Mouse (Mus musculus): ENCODE results near the gene Tshr.

Tshr gene

DNA sequence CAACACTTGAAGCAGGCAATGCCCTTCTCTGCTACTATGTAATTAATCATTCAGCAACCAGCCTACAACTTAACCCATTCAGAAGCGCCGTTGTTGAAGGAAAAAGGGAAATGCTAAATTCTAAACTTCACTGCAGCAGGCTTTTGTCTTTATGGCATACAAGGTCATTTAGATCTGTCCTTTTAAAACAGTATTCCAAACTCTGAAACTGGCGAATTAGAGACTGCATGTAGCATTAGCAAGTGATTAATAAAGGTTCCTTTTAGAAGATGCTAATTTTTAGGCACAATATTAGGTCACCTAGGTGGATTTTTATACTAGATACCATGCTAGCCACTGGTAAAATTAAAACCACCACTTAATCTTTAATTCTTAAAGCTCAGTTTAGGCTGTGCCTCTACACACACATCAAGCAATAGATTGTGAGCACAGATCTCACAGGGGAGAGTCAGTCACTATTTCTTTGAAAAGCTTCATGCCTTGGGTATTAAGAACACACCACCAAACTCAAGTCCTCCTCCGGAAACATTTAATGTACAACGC, 203.2 kb downstream of the Tshr start:
- 10% methylated on average over 5 of the region's 5 CpGs for WGBS

DNA sequence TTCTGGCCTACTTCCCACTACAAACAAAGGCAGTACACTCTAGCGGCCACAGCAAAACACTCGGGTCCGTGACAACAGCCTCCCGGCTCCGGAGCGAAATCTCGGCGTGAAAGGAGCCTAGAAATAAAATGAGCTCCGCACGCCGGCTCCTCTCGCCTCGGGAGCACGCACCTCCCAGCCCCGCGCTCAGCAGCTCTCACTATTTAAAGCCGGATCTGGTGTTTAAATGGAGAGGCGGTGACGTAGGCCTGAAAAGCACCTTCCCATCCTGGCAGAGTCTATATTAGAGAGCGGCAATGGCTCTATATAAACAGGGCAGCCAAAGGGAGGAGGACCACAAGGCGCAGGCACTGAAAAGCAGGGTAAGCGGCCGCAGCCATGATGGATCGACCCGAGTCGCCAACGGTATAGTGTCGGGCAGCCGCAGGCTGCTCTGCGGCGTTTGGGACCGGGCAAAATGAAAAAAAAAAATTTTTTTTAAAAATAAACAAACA, 203.9 kb downstream of the Tshr start:
- WGBS = under 1% methylated on average over 32 of the region's 32 CpGs

DNA sequence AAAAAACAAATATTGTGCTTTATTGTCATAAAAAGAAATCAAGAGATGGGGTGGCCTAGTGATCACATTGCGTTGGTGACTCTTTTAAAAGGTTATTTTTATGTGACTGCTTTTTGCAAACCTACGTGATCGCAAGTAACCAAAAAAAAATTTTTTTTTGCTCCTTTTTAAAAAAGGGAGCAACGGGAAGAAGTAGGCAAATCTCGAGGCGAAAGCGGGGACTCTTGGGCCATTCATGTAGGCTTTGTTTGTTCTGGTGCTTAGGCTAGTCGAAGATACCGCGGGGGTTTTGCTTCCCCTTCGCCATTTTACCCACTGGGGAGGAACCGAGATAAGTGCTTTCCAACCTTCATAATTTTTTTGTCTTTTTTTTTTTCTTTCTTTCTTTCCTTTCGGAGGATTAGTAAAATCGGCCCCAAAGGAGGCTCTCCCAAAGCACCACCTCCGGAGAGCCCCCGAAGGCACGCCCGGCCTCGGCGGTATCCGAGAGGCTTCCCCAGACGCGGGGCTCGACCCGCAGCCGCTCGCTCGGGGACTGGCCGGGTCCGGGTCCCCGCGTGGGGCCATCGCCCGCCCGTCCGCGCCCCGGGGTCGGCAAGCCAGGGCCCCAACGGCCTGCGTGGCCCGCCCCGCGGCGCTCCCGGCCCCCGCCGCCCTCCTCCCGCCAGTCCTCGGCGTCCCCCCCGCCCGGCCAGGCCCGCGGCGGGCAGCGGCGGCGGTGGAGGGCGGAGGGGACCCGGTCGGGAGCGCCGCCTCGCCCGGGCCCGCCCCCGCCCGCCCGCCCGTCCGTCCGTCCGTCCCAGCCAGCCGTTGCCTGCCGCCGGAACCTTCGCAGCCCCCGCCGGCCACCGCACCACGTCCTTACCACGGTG, 204.5 kb downstream of the Tshr start:
- WGBS = under 1% methylated on average over 77 of the region's 83 CpGs

DNA sequence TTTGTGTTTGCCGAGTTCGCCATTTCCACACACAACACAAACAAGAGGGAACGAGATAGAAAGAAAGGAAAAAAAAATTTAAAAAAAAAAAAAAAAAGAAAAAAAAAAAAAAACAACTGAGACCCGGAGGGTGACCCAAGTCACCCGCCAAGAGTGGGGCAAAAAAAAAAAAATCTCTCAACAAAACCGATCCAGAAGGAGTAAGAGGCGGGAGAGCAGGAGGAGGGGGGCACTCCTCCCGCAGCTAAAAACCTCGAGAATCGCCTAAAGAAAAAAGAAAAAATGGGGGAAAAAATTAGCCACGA, 205.1 kb downstream of the Tshr start:
- WGBS = 1% methylated on average over 11 of the region's 11 CpGs

DNA sequence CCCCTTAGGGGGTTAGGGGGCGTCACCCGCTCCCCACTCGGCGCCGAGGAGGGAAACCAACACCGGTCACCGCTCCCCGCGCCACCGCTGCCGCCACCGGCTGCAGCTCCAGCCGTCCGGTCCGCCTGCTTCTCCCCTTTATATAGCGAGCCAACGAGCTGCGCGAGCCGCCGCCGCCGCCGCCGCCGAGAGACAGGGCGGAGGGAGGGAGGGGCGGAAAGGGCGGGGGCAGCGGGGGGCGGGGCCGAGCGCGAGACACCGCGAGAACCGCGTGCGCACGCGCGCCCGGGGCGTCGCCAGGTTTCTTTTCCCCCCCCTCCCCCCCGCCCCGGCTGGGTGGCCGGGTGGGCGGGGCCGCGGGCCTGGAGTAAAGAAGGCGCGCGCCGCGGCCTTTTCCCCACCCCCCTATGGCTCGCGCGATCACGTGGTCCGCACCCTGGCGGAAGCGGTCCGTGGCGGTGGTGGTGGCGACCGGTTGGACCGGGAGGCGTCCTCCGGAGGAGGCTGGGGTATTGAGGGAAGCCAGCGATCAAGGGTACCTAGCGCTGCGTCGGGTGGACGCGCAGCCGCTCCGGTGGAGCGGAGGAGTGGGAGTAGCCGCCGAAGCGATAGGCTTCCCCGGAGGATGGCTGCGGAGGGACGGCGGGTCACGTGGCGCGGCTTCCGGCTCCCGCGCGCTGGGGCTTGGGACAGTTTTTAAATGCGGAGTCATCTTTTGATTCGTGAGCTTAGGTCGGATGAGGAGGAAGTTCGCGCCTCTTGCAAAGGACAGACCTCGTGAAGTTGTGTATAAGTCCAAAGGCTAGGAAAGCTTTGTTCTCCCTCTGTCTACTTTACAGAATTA, 205.7 kb downstream of the Tshr start, which contains the start of gene Gtf2a1:
TSS of gene Gtf2a1 (minus strand) at position 641 of the 844 bp plus-strand sequence.
- under 1% methylated on average over 82 of the region's 99 CpGs for WGBS

DNA sequence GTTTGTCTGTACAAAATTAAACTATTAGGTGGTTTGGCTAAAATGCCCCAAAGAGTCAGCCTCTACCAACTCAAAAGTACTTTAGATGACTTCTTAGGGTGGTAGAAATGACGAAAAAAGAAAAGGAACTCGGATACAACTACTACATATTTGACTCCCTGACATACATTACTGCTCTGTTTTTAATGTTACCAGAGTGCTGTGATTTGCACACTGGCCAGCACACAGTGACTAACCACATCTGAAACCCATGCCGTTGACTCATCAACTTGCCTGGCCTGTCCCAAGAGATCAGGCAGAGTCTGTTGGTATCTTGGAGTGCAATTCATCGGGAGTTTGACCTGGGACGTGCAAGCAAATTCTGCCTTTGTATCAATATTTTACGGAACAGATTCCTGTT, 206.4 kb downstream of the Tshr start:
- 24% methylated on average over 6 of the region's 6 CpGs for WGBS

DNA sequence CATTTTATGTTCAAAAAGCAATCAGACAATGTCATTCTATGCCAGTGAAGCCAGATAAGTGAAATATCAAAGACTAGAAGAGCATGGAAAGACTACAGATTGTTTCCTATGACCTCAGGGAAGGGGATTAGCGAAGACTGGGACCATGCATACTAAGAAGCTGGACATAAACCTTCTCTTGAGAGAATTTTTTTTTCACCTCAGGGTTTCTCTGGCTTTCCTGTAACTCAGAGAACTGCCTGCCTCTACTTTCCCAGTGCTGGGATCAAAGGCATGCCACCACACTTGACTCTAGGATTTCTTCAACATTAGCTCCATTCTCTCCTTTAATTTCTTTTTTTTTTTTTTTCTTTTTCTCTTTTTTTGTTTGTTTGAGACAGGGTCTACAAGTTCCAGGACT, 206.8 kb downstream of the Tshr start:
- WGBS = 88% methylated on average over 1 of the region's 1 CpGs

DNA sequence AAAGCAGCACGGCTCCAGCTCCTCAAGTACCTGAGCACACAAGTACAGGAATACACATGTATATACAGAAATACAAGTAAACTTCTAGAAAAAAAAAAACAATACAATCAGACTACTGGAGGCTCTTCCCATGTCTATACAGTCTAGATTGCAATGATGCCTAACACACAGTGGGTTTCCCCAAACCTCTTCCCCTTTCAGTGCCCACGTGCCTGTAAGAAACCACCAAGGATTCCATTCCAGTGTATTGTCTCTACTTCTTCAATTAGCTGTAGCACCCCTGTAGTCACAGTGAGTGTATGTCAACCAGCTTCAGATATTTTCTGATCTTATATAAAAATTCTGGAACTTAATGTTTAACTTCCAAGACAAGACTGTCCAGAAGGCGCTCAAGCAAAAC, 207.8 kb downstream of the Tshr start:
- WGBS = 96% methylated on average over 3 of the region's 3 CpGs
